Mouse (Mus musculus) bone marrow macrophage, adult 2 months (primary cell): ENCODE measurements at regions not wholly inside any gene's neighbourhood (a gene's known extent, or its start where the extent isn't known, plus 50 kb on each side); places are given as distances from the start of the nearest gene placed in this dataset.

ENCODE experiments used
- CTCF ChIP-seq: IDR thresholded peaks from 2 replicates; pipeline ENCODE4 v1.5.1; 2012; ENCODE audit warnings: low read depth, mild to moderate bottlenecking, low read length, moderate library complexity
- POLR2A ChIP-seq: IDR thresholded peaks from 2 replicates; pipeline ENCODE4 v1.6.1; 2012; ENCODE audit warnings: mild to moderate bottlenecking, low read depth, low read length, borderline replicate concordance

- TF ChIP-seq CTCF: no peak
- TF ChIP-seq POLR2A: no peak
Observed at GRCm38 (mm10) chr10:37300181-37300889, 161.6 kb upstream of the Marcks start.
